Mouse (Mus musculus) neural tube, embryonic 11.5 days (tissue): ENCODE measurements around the gene A630076J17Rik. TPM values are rescaled to one million over a fixed set of nuclear protein-coding genes. Genes with fewer than 3 reads are reported as not detected.

Experiments
- ATAC-seq: fragments of 200-750 bp; cut with Nextera tagmentation; 2 replicates; pipeline ENCODE4 v1.8.0; 2017; ENCODE audit warnings: moderate number of reproducible peaks, mild to moderate bottlenecking, moderate TSS enrichment, moderate library complexity; ENCODE audit not compliant: insufficient read depth, low FRiP score, low TSS enrichment
- DNase-seq: peaks from one replicate; pipeline ENCODE4 v3.0.0-alpha.2; 2015; ENCODE audit warnings: low spot score
- H3K27ac ChIP-seq: fragments of 300-500 bp; sonication (generic); 2 replicates; pipeline ENCODE4 v1.5.1; 2014; ENCODE audit warnings: low read depth, mild to moderate bottlenecking, low read length
- H3K27me3 ChIP-seq: fragments of 300-500 bp; sonication (generic); 2 replicates; pipeline ENCODE4 v1.6.1; 2014; ENCODE audit warnings: mild to moderate bottlenecking, low read length, mixed read lengths; ENCODE audit not compliant: control insufficient read depth, insufficient read depth
- H3K36me3 ChIP-seq: fragments of 300-500 bp; sonication (generic); 2 replicates; pipeline ENCODE4 v1.6.1; 2014; ENCODE audit warnings: mild to moderate bottlenecking, low read length, moderate library complexity, mixed read lengths; ENCODE audit not compliant: control insufficient read depth, insufficient read depth
- H3K4me1 ChIP-seq: fragments of 300-500 bp; sonication (generic); 2 replicates; pipeline ENCODE4 v1.6.1; 2014; ENCODE audit warnings: low read length, mixed read lengths; ENCODE audit not compliant: control insufficient read depth, insufficient read depth
- H3K4me2 ChIP-seq: fragments of 300-500 bp; sonication (generic); 2 replicates; pipeline ENCODE4 v1.6.1; 2014; ENCODE audit warnings: low read depth, mild to moderate bottlenecking, moderate library complexity
- H3K4me3 ChIP-seq: fragments of 300-500 bp; sonication (generic); 2 replicates; pipeline ENCODE4 v1.5.1; 2014; ENCODE audit warnings: low read depth, low read length
- H3K9ac ChIP-seq: fragments of 300-500 bp; sonication (generic); 2 replicates; pipeline ENCODE4 v1.6.1; 2014; ENCODE audit warnings: mild to moderate bottlenecking, low read length
- H3K9me3 ChIP-seq: fragments of 300-500 bp; sonication (generic); 2 replicates; pipeline ENCODE4 v1.6.1; 2016; ENCODE audit warnings: low read length; ENCODE audit not compliant: control insufficient read depth
- whole genome bisulfite sequencing: fragments of 180-500 bp; shearing (Covaris S2); extraction: QIAGEN DNeasy Blood & Tissue Kit; methylation state at CpG from one replicate; pipeline ENCODE4 v1.1.7; 2014; 5-methylcytosine and 5-hydroxymethylcytosine counted together
- polyA plus RNA-seq: library from polyadenylated mRNA; unstranded; fragments of >200 nt; fragmentation: Nextera tagmentation; extraction: Ambion mirVana; gene quantifications from 2 replicates; pipeline ENCODE4 v1.2.1, GENCODE M21; 2014

A630076J17Rik gene
- polyA plus RNA-seq, 1 experiment from 2014 or later, result not detected

DNA sequence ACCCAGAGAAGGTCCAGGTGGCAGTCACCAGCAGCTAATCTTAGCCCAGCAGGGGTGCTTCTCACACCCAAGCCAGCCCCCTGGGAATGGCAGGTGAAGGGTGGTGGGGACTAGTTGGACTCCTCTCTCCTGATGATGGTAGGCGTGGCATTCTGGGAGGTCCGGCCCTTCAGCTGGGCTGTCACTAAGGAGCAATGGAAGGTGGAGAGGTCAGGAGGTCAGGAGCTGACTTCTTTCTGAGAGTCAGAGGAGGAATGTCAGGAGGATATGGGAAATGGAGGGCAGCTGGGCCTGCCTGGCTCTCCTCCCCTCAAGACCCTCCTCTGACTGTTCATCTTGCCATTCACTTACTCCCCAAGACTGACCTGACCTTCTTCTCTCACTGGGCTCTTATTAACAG lies 7.6 kb downstream of the A630076J17Rik start:
- Histone ChIP-seq H3K27me3 (no peaks in the 10 kb centered on the region), H3K27ac (no peak overlapping the region), H3K4me1 (no peaks in the 10 kb centered on the region), H3K9me3 (no peaks in the 10 kb centered on the region), H3K4me3 (no peak overlapping the region), H3K4me2 (no peak overlapping the region), H3K9ac (no peak overlapping the region), H3K36me3 (no peaks in the 10 kb centered on the region)
- 48% methylated on average over 2 of the region's 2 CpGs for WGBS
- ATAC-seq (no peak), DNase-seq (no peak)

DNA sequence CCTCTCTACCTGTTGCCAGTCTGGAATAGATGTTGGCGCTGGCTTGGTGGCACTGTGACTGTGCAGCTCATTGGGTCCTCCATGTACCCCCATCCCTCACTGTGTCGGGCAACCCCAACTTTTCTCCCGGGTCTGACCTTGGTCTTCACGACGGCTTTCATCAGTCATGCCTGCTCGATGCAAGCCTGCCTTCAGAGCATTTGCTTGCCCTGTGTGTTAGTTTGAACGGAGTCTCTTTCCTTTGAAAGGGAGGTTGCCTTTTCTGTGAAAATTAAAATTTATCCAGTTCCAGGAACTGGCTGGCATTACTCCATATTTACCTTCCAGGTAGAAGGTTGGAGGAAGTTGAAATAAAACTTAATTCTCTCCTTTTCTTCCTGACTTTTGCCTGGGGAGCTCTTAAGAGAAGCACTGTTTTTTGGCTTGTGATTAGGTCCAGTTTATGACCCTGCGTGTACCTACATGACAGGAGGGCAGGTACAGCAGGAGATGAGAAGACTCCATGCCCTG lies 8.1 kb downstream of the A630076J17Rik start:
- no peaks in the 10 kb centered on the region for H3K36me3 ChIP-seq
- ATAC-seq, result no peak
- no peaks in the 10 kb centered on the region for H3K4me1 ChIP-seq
- H3K9me3 ChIP-seq, result no peaks in the 10 kb centered on the region
- no peak overlapping the region for H3K27ac ChIP-seq
- WGBS, result 83% methylated on average over 8 of the region's 8 CpGs
- no peak for DNase-seq
- no peak overlapping the region for H3K9ac ChIP-seq
- H3K4me3 ChIP-seq, result no peak overlapping the region
- no peaks in the 10 kb centered on the region for H3K27me3 ChIP-seq
- H3K4me2 ChIP-seq, result no peak overlapping the region

DNA sequence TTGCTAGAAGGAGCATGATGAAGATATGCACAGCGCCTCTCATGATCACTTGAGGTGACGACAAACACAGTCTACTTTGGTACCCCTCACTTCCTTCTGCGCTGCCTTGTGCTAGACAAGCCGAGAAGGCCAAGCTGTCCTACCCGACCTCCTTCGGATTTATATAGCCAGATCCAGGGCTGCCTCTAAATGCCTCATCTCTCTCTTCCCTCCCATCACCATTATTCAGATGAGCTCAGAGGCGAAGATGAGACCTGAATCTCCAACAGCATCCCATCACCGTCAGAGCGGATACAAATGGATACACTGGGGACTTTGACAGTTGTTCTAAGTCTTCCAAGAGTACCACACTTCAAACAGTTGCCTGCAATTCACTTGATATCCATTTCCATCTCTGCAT lies 9.2 kb downstream of the A630076J17Rik start, which contains the start of gene Prok1:
TSS of gene Prok1 (minus strand) at position 101 of the 400 bp plus-strand sequence.
- WGBS, result 92% methylated on average over 9 of the region's 9 CpGs
- H3K27ac ChIP-seq, result no peak within 1 kb of the TSS
- H3K9ac ChIP-seq, result no peak within 1 kb of the TSS
- DNase-seq (no peak), ATAC-seq (no peak)
- H3K4me3 ChIP-seq, result no peak within 1 kb of the TSS
- H3K27me3 ChIP-seq, result no peaks in the 10 kb centered on the region
- no peak within 1 kb of the TSS for H3K4me2 ChIP-seq
- H3K36me3 ChIP-seq, result no peaks in the 10 kb centered on the region
- H3K9me3 ChIP-seq, result no peaks in the 10 kb centered on the region
- no peaks in the 10 kb centered on the region for H3K4me1 ChIP-seq

DNA sequence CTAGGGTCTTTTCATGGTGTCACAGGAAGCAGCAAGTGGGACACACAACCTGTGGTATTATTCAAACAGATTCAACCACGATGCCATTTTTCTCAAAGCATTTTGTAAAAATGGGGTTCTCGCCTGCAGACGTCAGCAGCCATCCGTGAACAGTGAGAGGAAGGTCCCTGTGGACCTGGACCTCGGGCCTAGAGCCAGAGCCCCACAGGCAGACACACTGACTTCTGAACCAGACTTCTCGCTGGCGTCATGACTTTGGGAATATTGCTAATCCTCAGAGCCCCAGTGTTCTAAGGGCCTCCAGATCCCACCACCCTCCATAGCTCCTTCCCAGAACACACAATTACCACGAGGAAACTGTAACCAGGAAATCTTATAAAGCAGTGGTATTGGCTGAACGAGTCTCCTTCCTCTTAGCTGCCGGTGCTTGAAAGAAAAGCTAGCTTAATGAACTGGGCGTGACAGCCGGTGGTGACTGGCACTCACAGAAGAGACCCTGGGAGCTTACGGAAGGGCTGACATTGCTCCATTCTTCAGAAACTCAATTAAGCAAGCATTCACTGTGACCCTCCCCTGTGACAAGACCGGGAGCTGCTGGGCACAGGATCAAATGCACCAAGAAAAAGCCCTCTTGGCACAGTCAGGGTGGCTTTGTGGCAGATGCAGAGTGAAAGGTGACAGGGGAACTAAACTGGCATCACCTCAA lies 11.1 kb downstream of the A630076J17Rik start:
- no peaks in the 10 kb centered on the region for H3K27me3 ChIP-seq
- 57% methylated on average over 14 of the region's 14 CpGs for WGBS
- no peak overlapping the region for H3K9ac ChIP-seq
- H3K27ac ChIP-seq, result no peak overlapping the region
- no peaks in the 10 kb centered on the region for H3K4me1 ChIP-seq
- ATAC-seq (no peak), DNase-seq (no peak)
- H3K9me3 ChIP-seq, result no peaks in the 10 kb centered on the region
- H3K4me2 ChIP-seq, result no peak overlapping the region
- no peak overlapping the region for H3K4me3 ChIP-seq
- H3K36me3 ChIP-seq, result no peaks in the 10 kb centered on the region

DNA sequence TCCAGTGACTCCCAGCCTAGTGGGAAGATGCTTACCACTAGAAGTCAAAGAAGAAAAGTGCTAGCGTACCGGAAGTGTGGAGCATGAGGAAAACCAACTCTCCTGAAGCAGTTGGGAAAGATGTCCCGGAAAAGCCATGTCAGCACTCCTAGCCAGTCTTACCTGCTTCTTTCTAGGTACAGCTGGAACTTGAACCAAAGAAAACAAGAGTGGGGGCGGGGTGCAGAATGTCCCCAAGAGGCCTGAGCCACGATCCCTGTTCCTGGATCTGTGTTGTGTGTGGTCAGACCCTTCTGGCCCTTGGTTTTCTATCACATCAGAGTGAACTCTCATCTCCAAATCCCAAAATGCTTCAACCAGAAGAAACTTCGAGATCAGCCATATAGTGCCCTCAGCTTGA lies 16.5 kb downstream of the A630076J17Rik start:
- Histone ChIP-seq H3K27me3 (no peaks in the 10 kb centered on the region), H3K4me1 (no peaks in the 10 kb centered on the region), H3K27ac (no peak overlapping the region), H3K4me2 (no peak overlapping the region), H3K36me3 (no peaks in the 10 kb centered on the region), H3K9ac (no peak overlapping the region), H3K9me3 (no peaks in the 10 kb centered on the region), H3K4me3 (no peak overlapping the region)
- no peak for DNase-seq
- ATAC-seq, result no peak
- 80% methylated on average over 6 of the region's 6 CpGs for WGBS

DNA sequence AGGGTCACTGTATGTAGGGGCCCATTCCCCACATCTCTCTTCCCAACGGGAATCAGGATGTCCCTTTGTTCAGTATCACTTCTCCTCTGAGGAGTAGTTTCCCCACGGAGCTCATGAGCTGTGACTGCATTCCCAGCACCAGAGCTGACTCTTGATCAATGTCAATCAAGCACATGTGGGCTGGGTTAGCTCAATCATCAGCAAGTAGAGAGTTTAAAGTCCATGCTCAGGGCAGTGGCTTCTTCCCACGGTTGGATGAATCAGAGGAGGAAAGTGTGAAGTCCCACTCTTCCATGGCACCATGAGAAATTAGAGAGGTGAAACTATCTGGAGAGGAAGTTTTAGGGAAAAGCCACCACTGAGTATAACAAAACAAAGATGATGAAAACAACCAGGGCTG lies 18.6 kb downstream of the A630076J17Rik start:
- ATAC-seq (no peak), DNase-seq (no peak)
- no peak overlapping the region for H3K4me3 ChIP-seq
- H3K9ac ChIP-seq, result no peak overlapping the region
- no peaks in the 10 kb centered on the region for H3K36me3 ChIP-seq
- no peak overlapping the region for H3K27ac ChIP-seq
- H3K27me3 ChIP-seq, result no peaks in the 10 kb centered on the region
- H3K9me3 ChIP-seq, result no peaks in the 10 kb centered on the region
- H3K4me2 ChIP-seq, result no peak overlapping the region
- WGBS, result 63% methylated on average over 3 of the region's 3 CpGs
- no peaks in the 10 kb centered on the region for H3K4me1 ChIP-seq

DNA sequence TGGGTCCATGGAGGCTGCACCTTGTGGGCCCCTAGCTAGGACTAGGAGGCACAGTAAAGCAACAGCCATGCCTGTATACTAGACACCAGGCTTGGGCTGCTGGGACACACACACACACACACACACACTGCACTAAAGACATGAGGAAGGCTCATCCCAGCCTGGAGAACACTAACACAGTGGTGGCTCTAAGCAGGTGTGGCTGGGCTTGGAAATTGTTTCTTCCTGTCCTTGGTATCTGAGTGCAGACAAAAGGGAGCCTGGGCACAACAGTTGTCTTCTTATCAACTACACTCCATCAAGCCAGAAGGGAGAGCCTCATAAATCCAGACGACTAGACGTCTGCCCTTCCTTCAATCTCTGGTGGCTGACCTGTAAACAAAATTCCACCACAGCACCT lies 19.9 kb downstream of the A630076J17Rik start:
- no peaks in the 10 kb centered on the region for H3K27me3 ChIP-seq
- H3K36me3 ChIP-seq, result no peaks in the 10 kb centered on the region
- H3K4me1 ChIP-seq, result no peaks in the 10 kb centered on the region
- no peak overlapping the region for H3K4me2 ChIP-seq
- 61% methylated on average over 2 of the region's 2 CpGs for WGBS
- ATAC-seq, result no peak
- no peak overlapping the region for H3K27ac ChIP-seq
- no peak for DNase-seq
- no peak overlapping the region for H3K4me3 ChIP-seq
- H3K9me3 ChIP-seq, result no peaks in the 10 kb centered on the region
- H3K9ac ChIP-seq, result no peak overlapping the region

DNA sequence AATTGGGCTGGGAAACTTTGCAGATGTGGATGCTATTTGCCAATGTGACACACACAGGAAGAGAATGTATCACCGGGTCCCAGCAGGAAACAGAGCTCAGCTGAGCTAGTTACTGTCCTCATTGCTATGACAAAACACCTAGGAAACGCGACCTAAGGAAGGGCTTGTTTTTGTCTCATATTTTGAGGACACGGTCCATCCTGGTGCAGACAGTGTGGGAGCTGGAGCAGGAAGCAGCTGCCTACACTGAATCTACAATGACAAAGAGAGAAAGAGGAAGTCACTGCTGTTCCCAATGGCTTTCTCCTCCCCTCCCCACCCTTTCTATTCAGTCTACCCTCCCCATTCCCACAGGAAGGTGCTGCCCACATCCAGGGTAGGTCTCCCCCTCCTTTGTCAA lies 21.6 kb downstream of the A630076J17Rik start:
- no peak overlapping the region for H3K27ac ChIP-seq
- H3K27me3 ChIP-seq, result no peaks in the 10 kb centered on the region
- no peak for ATAC-seq
- H3K9me3 ChIP-seq, result no peaks in the 10 kb centered on the region
- H3K36me3 ChIP-seq, result no peaks in the 10 kb centered on the region
- no peak for DNase-seq
- no peak overlapping the region for H3K9ac ChIP-seq
- WGBS, result 77% methylated on average over 4 of the region's 4 CpGs
- no peak overlapping the region for H3K4me3 ChIP-seq
- no peaks in the 10 kb centered on the region for H3K4me1 ChIP-seq
- H3K4me2 ChIP-seq, result no peak overlapping the region

DNA sequence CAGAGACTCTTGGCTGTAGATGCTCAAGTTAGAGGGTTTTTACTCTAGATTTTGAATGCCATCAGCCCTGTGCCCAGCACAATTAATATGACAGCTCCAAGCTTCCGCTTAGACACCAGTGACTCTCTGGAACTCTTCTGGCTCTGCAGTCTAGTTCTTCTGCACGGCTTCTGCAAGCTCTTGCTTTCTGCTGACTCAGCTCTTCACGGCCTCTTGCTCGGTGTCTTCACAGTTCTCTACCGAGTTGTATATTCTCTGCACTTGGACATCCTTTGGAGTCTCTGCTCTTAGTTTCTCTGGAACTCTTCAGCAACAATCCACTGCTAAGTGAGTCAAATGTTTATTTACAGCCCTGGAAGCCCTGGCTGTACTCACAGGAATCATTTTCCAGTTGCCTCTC lies 23.5 kb downstream of the A630076J17Rik start:
- Histone ChIP-seq H3K27me3 (no peaks in the 10 kb centered on the region), H3K36me3 (no peaks in the 10 kb centered on the region), H3K4me2 (no peak overlapping the region), H3K9ac (no peak overlapping the region), H3K9me3 (no peaks in the 10 kb centered on the region), H3K4me1 (no peaks in the 10 kb centered on the region), H3K4me3 (no peak overlapping the region), H3K27ac (no peak overlapping the region)
- ATAC-seq, result no peak
- WGBS, result 86% methylated on average over 5 of the region's 5 CpGs
- no peak for DNase-seq
